Mouse (Mus musculus): Measurements from ENCODE around the gene Gfra1.

Gene Gfra1

GRCm38 (mm10) chr19:58250237-58250636, 205.5 kb downstream of the Gfra1 start:
- no peak for DNase-seq

- DNase-seq: no peak
These were observed 211.6 kb downstream of the Gfra1 start for GRCm38 (mm10) chr19:58244148-58244547.

DNA sequence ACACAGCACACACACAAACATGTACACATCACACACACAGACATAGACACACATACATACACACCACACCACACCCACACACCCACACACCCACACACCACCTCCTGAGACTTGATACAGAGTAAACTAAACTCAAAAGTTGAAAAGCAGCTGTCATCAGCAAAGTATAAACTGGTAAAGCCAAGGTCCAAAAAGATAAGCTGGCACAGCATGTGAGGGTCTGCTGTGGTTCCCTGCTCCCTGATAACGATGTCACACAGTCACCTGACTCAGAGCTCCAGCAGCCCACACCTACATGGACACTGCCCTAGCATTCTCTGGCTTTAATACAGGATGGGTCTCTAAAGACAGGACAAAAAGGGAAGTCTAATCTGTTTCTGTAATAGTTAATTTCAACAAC, 212.1 kb downstream of the Gfra1 start:
- no peak for DNase-seq

- DNase-seq: no peak
These were observed 217.4 kb downstream of the Gfra1 start for GRCm38 (mm10) chr19:58238325-58238724.

- no peak for DNase-seq
These were observed 228.0 kb downstream of the Gfra1 start for GRCm38 (mm10) chr19:58227725-58228124.

- no peak for DNase-seq
These were observed 228.8 kb downstream of the Gfra1 start for GRCm38 (mm10) chr19:58226882-58227281.

DNA sequence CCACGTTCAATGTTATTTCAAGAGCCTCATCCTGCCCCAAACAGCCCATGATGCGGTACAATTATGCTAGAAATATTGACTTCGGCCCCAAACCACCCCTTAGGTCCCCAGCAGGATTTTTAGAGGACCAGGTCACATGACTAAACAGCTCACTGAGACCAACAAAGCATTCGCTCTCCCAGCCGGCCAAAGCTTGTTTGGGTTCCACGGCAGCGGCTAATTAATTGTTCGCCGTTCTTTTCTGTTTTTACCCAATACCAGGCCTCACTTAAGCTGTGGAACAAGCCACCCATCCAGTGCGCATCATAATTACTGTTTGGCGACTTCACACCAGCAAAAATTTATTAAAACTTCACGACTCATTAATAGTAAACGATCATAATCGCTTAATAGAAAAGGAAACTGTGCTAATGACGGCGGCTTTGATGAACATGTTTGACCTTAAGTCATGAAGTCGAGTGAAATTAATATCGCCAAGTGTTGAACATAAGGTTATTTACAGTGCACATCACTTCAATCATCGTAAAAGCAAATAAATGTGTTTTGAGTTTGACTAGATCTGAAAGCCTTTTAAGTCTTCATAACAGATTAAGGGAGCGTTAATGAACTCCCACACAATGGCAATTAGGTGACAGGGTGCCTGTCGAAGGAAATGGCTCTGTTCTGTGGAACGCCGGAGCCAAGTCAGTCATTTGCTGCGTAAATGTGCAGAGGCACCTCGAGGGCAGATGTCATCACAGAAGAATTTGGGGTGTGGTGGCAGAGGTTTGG, 235.5 kb downstream of the Gfra1 start:
- DNase-seq: no peak

DNA sequence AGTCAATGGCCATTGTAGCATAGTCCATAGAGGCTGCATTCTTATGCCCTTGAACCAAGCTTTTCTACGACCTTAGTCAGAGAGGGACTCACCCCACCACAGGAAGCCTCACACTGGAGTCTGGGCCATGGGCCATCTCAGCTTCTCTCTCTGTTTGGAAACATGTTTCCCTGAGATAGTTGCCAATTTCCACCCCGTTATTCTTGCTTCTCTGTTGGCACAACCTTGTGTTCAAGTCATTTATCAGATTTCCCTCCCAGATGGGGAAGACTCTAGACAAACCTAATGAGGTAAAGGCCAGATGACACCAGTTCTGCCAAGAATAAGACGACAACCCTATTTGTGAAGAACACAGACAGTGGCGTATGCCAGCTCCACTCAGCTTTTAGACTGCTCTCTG, 238.1 kb downstream of the Gfra1 start:
- DNase-seq: no peak

DNA sequence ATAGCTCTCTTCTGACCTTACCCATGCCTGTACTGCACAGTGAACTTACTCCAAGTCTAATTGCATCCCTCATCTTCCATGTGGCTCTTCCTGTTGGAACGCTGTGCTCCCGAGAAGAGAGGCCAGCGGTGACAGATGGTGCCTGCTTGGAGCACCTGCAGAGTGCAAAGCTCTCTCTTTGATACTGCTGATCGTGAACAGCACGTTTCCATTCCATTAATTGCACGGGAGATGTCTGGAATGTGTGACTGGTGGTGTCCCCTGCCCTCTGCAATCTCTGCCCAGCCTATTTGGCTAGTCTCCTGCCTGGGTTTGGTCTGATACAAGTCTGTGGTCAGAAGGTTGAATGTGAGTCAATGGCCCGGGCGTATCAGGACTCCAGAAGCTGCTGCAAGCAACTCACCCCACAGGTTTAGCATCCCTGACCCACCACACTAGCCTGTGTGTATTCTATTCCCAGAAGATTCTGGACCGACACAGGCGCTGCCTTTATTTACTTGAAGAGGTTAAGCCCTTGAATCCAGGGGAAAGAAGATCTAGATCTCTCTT, 249.1 kb downstream of the Gfra1 start:
- no peak for DNase-seq

DNA sequence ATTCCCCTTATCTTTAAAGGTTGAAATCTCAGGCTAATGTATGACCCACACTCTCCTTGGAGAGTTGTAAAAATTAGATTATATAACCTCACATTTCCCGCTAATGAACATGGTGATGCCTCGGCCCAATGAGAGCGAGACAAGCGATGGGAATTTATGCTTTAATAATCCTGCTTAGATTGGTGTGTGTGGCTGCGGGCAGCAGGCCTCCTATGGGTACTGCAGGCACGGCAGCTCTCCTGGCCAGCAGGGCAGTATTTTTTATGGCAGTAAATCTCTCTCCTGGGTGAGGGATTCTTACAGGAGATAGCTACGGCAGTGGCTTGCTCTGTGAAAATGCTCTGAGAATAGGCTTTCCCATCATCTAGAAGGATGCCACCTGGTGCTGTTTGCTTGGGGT, 250.2 kb downstream of the Gfra1 start:
- no peak for DNase-seq

GRCm38 (mm10) chr19:58202627-58203026, 253.1 kb downstream of the Gfra1 start:
- no peak for DNase-seq

DNA sequence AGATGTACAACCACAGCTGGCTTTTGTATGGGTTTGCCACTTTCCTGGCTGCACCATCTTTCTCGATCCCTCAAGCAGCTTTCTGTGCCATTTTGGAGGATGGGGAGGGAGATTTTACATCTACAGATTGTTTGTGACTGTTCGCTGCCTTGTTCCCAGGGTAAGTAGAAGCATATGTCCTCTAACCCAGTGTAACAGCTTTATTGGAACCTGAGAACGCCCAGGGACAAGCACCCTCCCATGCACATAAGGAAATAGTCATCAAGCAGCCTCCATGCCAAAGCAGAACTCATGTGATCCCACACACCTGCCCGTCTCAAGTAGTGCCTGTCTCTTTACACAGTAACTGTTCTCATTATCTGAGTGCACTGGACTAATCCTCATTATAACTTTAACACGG, 256.0 kb downstream of the Gfra1 start:
- no peak for DNase-seq

DNA sequence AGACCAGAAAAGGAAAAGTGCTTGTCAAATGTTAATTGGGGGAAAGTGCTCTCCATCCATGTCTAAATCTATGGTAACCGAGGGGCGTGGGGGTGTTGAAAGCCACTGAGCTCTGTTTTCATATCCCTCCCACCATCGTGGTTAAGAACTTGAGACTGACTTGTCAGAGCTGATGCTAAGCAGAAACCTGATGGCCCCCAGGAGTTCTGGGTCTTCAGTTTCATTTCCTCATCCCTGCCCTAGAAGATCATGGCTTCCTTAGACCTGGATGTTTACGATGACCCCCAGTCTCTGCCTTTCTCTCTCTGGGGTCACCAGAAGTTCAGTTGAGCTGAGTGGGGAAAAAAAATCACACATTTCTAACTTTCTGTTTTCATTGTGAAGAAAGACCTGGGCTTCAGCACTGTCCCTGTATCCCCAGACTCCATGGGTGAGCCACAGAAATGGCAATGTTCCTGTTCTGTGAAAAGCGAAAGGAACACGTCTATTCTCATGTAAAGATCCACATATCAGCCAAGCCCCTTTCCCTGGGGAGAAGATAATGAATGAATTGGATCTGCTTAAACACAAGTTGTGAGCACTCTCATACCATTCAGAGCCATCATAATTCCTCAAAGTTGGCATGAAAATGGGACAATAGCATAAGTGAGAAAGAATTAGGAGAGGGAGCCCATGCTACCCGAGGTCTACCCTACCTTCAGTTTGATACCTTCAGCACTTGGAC, 261.8 kb downstream of the Gfra1 start:
- no peak for DNase-seq

DNA sequence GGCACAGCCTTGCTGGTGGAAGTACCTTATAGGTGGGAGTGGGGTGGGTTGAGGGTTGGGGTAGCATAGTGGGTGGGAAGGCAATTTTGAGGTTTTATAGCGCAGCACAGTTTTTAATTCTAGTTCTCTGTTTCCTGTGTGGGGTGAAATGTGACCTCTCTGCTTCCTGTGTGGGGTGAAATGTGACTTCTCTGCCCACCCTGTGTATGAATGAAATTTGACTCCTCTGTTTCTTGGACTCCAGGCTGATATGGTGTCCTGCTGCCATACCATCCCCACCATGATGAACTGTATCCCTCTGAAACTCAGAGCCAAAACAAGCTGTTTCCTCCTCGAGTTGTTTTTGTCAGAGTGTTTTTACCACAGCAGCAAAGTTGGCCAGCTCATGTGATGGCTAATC, 264.8 kb downstream of the Gfra1 start:
- DNase-seq: no peak

DNA sequence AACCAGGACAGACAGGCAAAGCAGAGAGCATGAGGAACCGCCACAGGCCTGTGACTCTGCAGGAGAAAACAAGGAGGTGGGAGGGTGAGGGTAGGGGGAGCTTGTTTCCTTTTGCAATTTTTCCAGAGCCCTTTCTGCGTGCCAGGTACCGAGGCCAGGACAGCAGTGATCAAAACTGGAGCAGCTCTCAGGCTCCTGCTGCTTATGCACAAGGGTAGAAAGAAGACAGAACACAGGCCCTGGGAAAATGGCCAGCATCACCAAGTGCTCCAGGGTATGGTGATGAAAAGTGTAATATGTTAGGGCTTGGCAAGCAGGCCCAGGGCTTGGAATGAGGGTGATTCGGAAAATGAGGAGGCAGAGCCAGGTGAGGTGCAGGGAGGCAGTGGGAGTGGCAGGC, 269.2 kb downstream of the Gfra1 start:
- no peak for DNase-seq
